Mouse (Mus musculus): Measurements from ENCODE around the gene Ccdc33.

DNA sequence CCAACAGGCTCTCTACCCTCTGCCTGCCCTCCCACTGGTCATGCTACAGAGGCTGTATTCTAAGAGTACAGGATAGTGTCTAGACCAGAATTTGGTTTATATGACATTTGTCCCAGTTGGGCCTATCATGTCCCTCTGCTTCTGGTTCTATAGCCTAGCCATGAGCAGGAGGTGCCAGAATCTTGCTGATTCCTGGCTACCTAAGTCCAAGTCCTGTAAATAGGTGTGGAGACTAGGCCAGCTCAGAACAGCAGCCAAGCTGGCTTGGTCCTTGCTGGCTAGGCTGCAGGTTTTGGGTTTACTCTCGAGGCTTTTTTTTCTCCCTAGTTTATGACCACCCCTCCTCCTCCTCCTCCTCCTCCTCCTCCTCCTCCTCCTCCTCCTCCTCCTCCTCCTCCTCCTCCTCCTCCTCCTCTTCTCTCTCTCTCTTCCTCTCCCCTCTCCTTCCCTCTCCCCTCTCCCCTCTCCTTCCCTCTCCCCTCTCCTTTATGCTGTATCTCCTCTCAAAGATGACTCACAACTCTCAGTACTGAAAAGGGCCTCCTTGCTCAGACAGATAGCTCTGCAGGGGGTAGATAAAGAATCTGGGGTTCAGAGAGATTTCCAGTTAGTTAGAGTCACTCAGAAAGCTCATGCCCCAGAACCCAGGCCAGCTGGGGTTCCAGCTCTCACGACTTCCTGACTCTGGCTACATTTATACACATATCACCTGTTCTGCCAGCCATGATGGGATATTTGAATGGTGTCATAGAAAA, 91.0 kb downstream of the Ccdc33 start:
- TF ChIP-seq GATA1 (IDR thresholded peaks at IDR 0.05; ENCODE audit: borderline replicate concordance, low read length): no peak
- no peak for TF ChIP-seq CTCF (IDR thresholded peaks at IDR 0.05; ENCODE audit: low read depth, low read length)
- TF ChIP-seq TAL1 (conservative IDR thresholded peaks at IDR 0.05; ENCODE audit: low read depth, low read length): no peak

All from G1E (cell line).